ENCODE assay signal across 9 mouse cellular contexts in the genomic region with DNA sequence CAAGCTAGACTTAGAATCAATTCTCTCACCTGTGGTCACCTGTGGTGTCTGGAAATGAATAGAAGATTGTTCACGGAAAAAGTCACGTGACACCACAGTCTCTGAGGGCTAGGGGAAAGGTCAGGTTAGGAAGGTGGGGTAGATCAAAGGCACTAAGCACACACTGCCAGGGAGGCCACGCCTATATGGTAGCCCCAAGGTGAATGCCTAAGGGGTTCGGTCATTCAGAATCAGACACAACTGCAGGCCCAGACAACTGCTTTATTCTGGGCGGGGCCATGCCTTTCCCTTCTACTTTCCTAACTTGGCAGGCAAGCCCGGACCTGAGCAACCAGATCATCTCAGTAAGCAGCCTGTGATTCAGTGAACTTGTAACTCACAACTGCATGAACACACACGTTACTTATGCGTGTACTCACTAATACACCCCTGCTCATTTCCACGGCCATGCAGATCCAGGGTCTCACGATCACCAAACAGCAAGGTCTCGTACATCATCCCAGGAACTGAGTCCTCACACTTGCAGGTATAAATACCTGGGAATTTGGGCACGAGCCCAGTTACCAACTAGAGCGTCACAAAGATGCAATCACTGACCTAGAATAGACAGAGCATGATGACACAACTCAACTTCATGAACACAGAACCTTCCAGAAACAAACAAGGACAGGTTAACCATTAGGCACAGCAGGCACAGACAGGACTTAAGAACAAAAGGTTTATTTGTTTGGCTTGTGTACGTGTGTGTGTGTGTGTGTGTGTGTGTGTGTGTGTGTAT. TPM values are rescaled to one million over a fixed set of nuclear protein-coding genes. Genes with fewer than 3 reads are reported as not detected.
A peak's percentile ranks its signal among the peaks of the same experiment; 100 is the strongest.
DNase-seq lines count a peak whose midpoint lies in the region; ATAC-seq and TF ChIP-seq lines count a peak whose summit lies in the region.
"Had no signal": no experiment of that assay in that cellular context is flagged by ENCODE, and none has a peak within 500 bp of the region (broad histone marks: within the 10 kb centered on the region; RNA-seq: fewer than 3 reads in every experiment).

No protein-coding gene starts in this region.

- H3K4me1 ChIP-seq in heart, embryonic 10.5 days: peaks cover 59% of the 10 kb centered on the region
- peaks cover 43% of the 10 kb centered on the region for H3K4me1 ChIP-seq in heart, embryonic 12.5 days (replicated peaks)
- peaks cover 24% of the 10 kb centered on the region for H3K4me1 ChIP-seq in kidney, postnatal 0 days (replicated peaks; ENCODE audit: insufficient read depth, low read length)
- peaks cover 38% of the 10 kb centered on the region for H3K4me1 ChIP-seq in stomach, embryonic 16.5 days (ENCODE audit: control insufficient read depth, insufficient read depth, low read length)

- H3K27ac ChIP-seq in heart, embryonic 10.5 days: peak overlapping the region; percentile 8
- H3K27ac ChIP-seq in heart, embryonic 12.5 days (ENCODE audit: poor library complexity, severe bottlenecking): no peak overlapping the region
- peak overlapping the region; percentile 70 for H3K27ac ChIP-seq in kidney, postnatal 0 days
- H3K27ac ChIP-seq in stomach, embryonic 16.5 days (ENCODE audit: low read length): peak overlapping the region; percentile 89

- no peaks in the 10 kb centered on the region for H3K27me3 ChIP-seq in heart, embryonic 10.5 days (ENCODE audit: insufficient read depth, poor library complexity, severe bottlenecking)
- H3K27me3 ChIP-seq in heart, embryonic 12.5 days (replicated peaks): no peaks in the 10 kb centered on the region
- H3K27me3 ChIP-seq in kidney, postnatal 0 days (ENCODE audit: insufficient read depth, low read length): no peaks in the 10 kb centered on the region
- H3K27me3 ChIP-seq in stomach, embryonic 16.5 days (ENCODE audit: control insufficient read depth, insufficient read depth, low read length): no peaks in the 10 kb centered on the region

- H3K9me3 ChIP-seq in heart, embryonic 10.5 days: no peaks in the 10 kb centered on the region
- H3K9me3 ChIP-seq in heart, embryonic 12.5 days (replicated peaks): no peaks in the 10 kb centered on the region
- no peaks in the 10 kb centered on the region for H3K9me3 ChIP-seq in kidney, postnatal 0 days (replicated peaks; ENCODE audit: low read length)
- H3K9me3 ChIP-seq in stomach, embryonic 16.5 days (replicated peaks; ENCODE audit: control insufficient read depth, low read length): no peaks in the 10 kb centered on the region
- H3K9me3 ChIP-seq: G1E had no signal

- peaks cover 38% of the 10 kb centered on the region for H3K36me3 ChIP-seq in heart, embryonic 10.5 days
- H3K36me3 ChIP-seq in heart, embryonic 12.5 days: peaks cover 40% of the 10 kb centered on the region
- H3K36me3 ChIP-seq in kidney, postnatal 0 days (ENCODE audit: insufficient read depth, low read length): peaks cover 25% of the 10 kb centered on the region
- peaks cover 15% of the 10 kb centered on the region for H3K36me3 ChIP-seq in stomach, embryonic 16.5 days (ENCODE audit: control insufficient read depth, insufficient read depth, low read length)

- no peak for TF ChIP-seq CTCF in kidney, postnatal 0 days (IDR thresholded peaks at IDR 0.05; ENCODE audit: low read depth)

- 86% methylated on average over 14 of the region's 14 CpGs for WGBS in heart, embryonic 10.5 days
- WGBS in heart, embryonic 12.5 days: 85% methylated on average over 14 of the region's 14 CpGs
- 77% methylated on average over 14 of the region's 14 CpGs for WGBS in kidney, postnatal 0 days
- WGBS in stomach, embryonic 16.5 days: 62% methylated on average over 14 of the region's 14 CpGs

- ATAC-seq in heart, embryonic 12.5 days (ENCODE audit: insufficient number of reproducible peaks, low FRiP score): no peak
- no peak for ATAC-seq in kidney, postnatal 0 days (replicated peaks; ENCODE audit: low FRiP score, low read depth)
- ATAC-seq in stomach, embryonic 16.5 days (ENCODE audit: insufficient read depth, low FRiP score): peak; percentile 76
- ATAC-seq in erythroblast, adult 5-6 weeks (replicated peaks; ENCODE audit: low FRiP score, poor library complexity, severe bottlenecking): no peak

- no peak overlapping the region for H3K9ac ChIP-seq in heart, embryonic 12.5 days
- no peak overlapping the region for H3K9ac ChIP-seq in kidney, postnatal 0 days (ENCODE audit: low read depth, low read length)
- H3K9ac ChIP-seq in stomach, embryonic 16.5 days (ENCODE audit: low read length): peak overlapping the region; percentile 67; the same call in 1 of the 2 replicates

- no peak overlapping the region for H3K4me2 ChIP-seq in heart, embryonic 12.5 days
- H3K4me2 ChIP-seq in kidney, postnatal 0 days (ENCODE audit: low read length): no peak overlapping the region
- H3K4me2 ChIP-seq in stomach, embryonic 16.5 days (ENCODE audit: low read depth, low read length): peak overlapping the region; percentile 56

- no peak for DNase-seq in heart, embryonic 10.5 days (ENCODE audit: low spot score)
- peak; percentile 17 for DNase-seq in retina, postnatal 1 day
- no peak for DNase-seq in retina, embryonic 14.5 days (ENCODE audit: low spot score)
- DNase-seq in kidney, postnatal 0 days (ENCODE audit: low spot score): no peak
- no peak for DNase-seq in cerebellum, adult 11 months

- H3K4me3 ChIP-seq in heart, embryonic 10.5 days: no peak overlapping the region; the same call in 1 of the 2 replicates
- no peak overlapping the region for H3K4me3 ChIP-seq in heart, embryonic 12.5 days
- no peak overlapping the region for H3K4me3 ChIP-seq in kidney, postnatal 0 days (replicated peaks; ENCODE audit: low read depth, low read length)
- H3K4me3 ChIP-seq in stomach, embryonic 16.5 days (replicated peaks; ENCODE audit: low read length): no peak overlapping the region

RNA-seq across cellular contexts. Expression of a gene that starts 1.0 kb away (rescaled TPM):
- polyA plus RNA-seq in heart, embryonic 10.5 days (2016; fragmentation: Nextera tagmentation; extraction: Ambion mirVana): 4.9 and 6.8 TPM in 2 replicates
- 5.5 and 5.7 TPM in 2 replicates for polyA plus RNA-seq in heart, embryonic 12.5 days (2016; fragmentation: Nextera tagmentation; extraction: Ambion mirVana)
- 5.0 and 6.0 TPM in 2 replicates for polyA plus RNA-seq in kidney, postnatal 0 days (2015; fragmentation: Nextera tagmentation; extraction: Ambion mirVana)
- 14.9 and 16.8 TPM in 2 replicates for polyA plus RNA-seq in stomach, embryonic 16.5 days (2015; fragmentation: Nextera tagmentation; extraction: Ambion mirVana)
- 2.7 and 9.8 TPM in 2 replicates for total RNA-seq in erythroblast, adult 5-6 weeks (2015; ENCODE audit: low replicate concordance)
- 4.2 and 7.4 TPM in 2 replicates for total RNA-seq in erythroblast, adult 5-6 weeks (2017; ENCODE audit: low replicate concordance)

RNA-seq across cellular contexts. Expression of a gene that starts 2.9 kb away (rescaled TPM):
- polyA plus RNA-seq in heart, embryonic 10.5 days (2016; fragmentation: Nextera tagmentation; extraction: Ambion mirVana): 14.8 and 15.3 TPM in 2 replicates
- polyA plus RNA-seq in heart, embryonic 12.5 days (2016; fragmentation: Nextera tagmentation; extraction: Ambion mirVana): 10.2 and 12.6 TPM in 2 replicates
- polyA plus RNA-seq in kidney, postnatal 0 days (2015; fragmentation: Nextera tagmentation; extraction: Ambion mirVana): 20.3 and 22.3 TPM in 2 replicates
- polyA plus RNA-seq in stomach, embryonic 16.5 days (2015; fragmentation: Nextera tagmentation; extraction: Ambion mirVana): 17.4 and 20.4 TPM in 2 replicates
- total RNA-seq in erythroblast, adult 5-6 weeks (2015; ENCODE audit: low replicate concordance): 13.4 and 20.2 TPM in 2 replicates
- 9.5 and 17.9 TPM in 2 replicates for total RNA-seq in erythroblast, adult 5-6 weeks (2017; ENCODE audit: low replicate concordance)

RNA-seq across cellular contexts. Expression of a gene that starts 4.8 kb away (rescaled TPM):
- polyA plus RNA-seq in heart, embryonic 10.5 days (2016; fragmentation: Nextera tagmentation; extraction: Ambion mirVana): 0.36 and 0.70 TPM in 2 replicates
- 0.49 and 0.64 TPM in 2 replicates for polyA plus RNA-seq in heart, embryonic 12.5 days (2016; fragmentation: Nextera tagmentation; extraction: Ambion mirVana)
- polyA plus RNA-seq in kidney, postnatal 0 days (2015; fragmentation: Nextera tagmentation; extraction: Ambion mirVana): 1.3 and 2.0 TPM in 2 replicates
- 1.4 and 1.9 TPM in 2 replicates for polyA plus RNA-seq in stomach, embryonic 16.5 days (2015; fragmentation: Nextera tagmentation; extraction: Ambion mirVana)
- 2.3 and 2.9 TPM in 2 replicates for total RNA-seq in erythroblast, adult 5-6 weeks (2015; ENCODE audit: low replicate concordance)
- total RNA-seq in erythroblast, adult 5-6 weeks (2017; ENCODE audit: low replicate concordance): 1.1 and 1.4 TPM in 2 replicates

RNA-seq across cellular contexts. Expression of a gene that starts 8.0 kb away (rescaled TPM):
- polyA plus RNA-seq in heart, embryonic 10.5 days (2016; fragmentation: Nextera tagmentation; extraction: Ambion mirVana): 116 and 128 TPM in 2 replicates
- 103 and 106 TPM in 2 replicates for polyA plus RNA-seq in heart, embryonic 12.5 days (2016; fragmentation: Nextera tagmentation; extraction: Ambion mirVana)
- polyA plus RNA-seq in kidney, postnatal 0 days (2015; fragmentation: Nextera tagmentation; extraction: Ambion mirVana): 87.7 and 88.8 TPM in 2 replicates
- 85.2 and 91.6 TPM in 2 replicates for polyA plus RNA-seq in stomach, embryonic 16.5 days (2015; fragmentation: Nextera tagmentation; extraction: Ambion mirVana)
- total RNA-seq in erythroblast, adult 5-6 weeks (2015; ENCODE audit: low replicate concordance): 1.9 and 2.7 TPM in 2 replicates
- total RNA-seq in erythroblast, adult 5-6 weeks (2017; ENCODE audit: low replicate concordance): 3.9 and 4.9 TPM in 2 replicates

RNA-seq across cellular contexts. Expression of a gene that starts 11.7 kb away (rescaled TPM):
- polyA plus RNA-seq in heart, embryonic 10.5 days (2016; fragmentation: Nextera tagmentation; extraction: Ambion mirVana): 58.0 and 62.8 TPM in 2 replicates
- polyA plus RNA-seq in heart, embryonic 12.5 days (2016; fragmentation: Nextera tagmentation; extraction: Ambion mirVana): 34.0 and 35.5 TPM in 2 replicates
- 28.9 and 29.9 TPM in 2 replicates for polyA plus RNA-seq in kidney, postnatal 0 days (2015; fragmentation: Nextera tagmentation; extraction: Ambion mirVana)
- 62.0 and 77.7 TPM in 2 replicates for polyA plus RNA-seq in stomach, embryonic 16.5 days (2015; fragmentation: Nextera tagmentation; extraction: Ambion mirVana)
- 207 and 270 TPM in 2 replicates for total RNA-seq in erythroblast, adult 5-6 weeks (2015; ENCODE audit: low replicate concordance)
- total RNA-seq in erythroblast, adult 5-6 weeks (2017; ENCODE audit: low replicate concordance): 204 and 217 TPM in 2 replicates
